Comparison of ENCODE assay signal across 19 mouse cellular contexts in genomic region chrX:114324285-114324684, GRCm38 (mm10).
DNase-seq lines count a peak whose midpoint lies in the region; TF ChIP-seq lines count a peak whose summit lies in the region.
"Had no signal": no experiment of that assay in that cellular context is flagged by ENCODE, and none has a peak within 500 bp of the region (broad histone marks: within the 10 kb centered on the region; RNA-seq: fewer than 3 reads in every experiment).

No protein-coding gene starts in this region.

- H3K9ac ChIP-seq in heart, adult 2 months (ENCODE audit: low read depth, low read length): no peak overlapping the region
- H3K9ac ChIP-seq in MEL (ENCODE audit: control insufficient read depth, low read depth, low read length, poor library complexity, severe bottlenecking): no peak overlapping the region
- H3K9ac ChIP-seq: hindbrain, embryonic 15.5 days; kidney, embryonic 15.5 days; limb, embryonic 13.5 days; liver, embryonic 13.5 days; lung, embryonic 15.5 days had no signal

- no peaks in the 10 kb centered on the region for H3K4me1 ChIP-seq in heart, adult 2 months (ENCODE audit: control insufficient read depth, insufficient read depth, low read length)
- no peaks in the 10 kb centered on the region for H3K4me1 ChIP-seq in MEL (ENCODE audit: control insufficient read depth in 1 of 2, insufficient read depth in 2 of 2, low read length in 2 of 2)
- H3K4me1 ChIP-seq: hindbrain, embryonic 15.5 days; kidney, embryonic 15.5 days; limb, embryonic 13.5 days; liver, embryonic 13.5 days; lung, embryonic 15.5 days; megakaryocyte, embryonic 14.5 days had no signal

- peak; percentile 74 for TF ChIP-seq RAD21 in MEL (IDR thresholded peaks at IDR 0.05; ENCODE audit: low read depth, low read length)

- no peak overlapping the region for H3K4me3 ChIP-seq in heart, adult 2 months
- no peak overlapping the region for H3K4me3 ChIP-seq in MEL (ENCODE audit: control insufficient read depth in 1 of 2, insufficient read depth in 1 of 2, low read depth in 2 of 2, low read length in 2 of 2)
- H3K4me3 ChIP-seq: hindbrain, embryonic 15.5 days; kidney, embryonic 15.5 days; limb, embryonic 13.5 days; liver, embryonic 13.5 days; lung, embryonic 15.5 days; megakaryocyte, embryonic 14.5 days had no signal

- H3K9me3 ChIP-seq in MEL (replicated peaks; ENCODE audit: insufficient read depth, low read length): no peaks in the 10 kb centered on the region
- H3K9me3 ChIP-seq: hindbrain, embryonic 15.5 days; kidney, embryonic 15.5 days; limb, embryonic 13.5 days; liver, embryonic 13.5 days; lung, embryonic 15.5 days; megakaryocyte, embryonic 14.5 days had no signal

- TF ChIP-seq POLR2A in heart, adult 2 months (IDR thresholded peaks at IDR 0.05; ENCODE audit: insufficient read depth, low read depth, low read length): no peak
- TF ChIP-seq POLR2A in MEL (IDR thresholded peaks at IDR 0.05; ENCODE audit: control insufficient read depth in 1 of 2, insufficient read depth in 1 of 2, low read depth in 1 of 2, low read length in 2 of 2, poor library complexity in 1 of 2): no peak

- no peaks in the 10 kb centered on the region for H3K27me3 ChIP-seq in heart, adult 2 months (ENCODE audit: control insufficient read depth, insufficient read depth, low read length)
- H3K27me3 ChIP-seq in MEL (ENCODE audit: control insufficient read depth in 1 of 2, insufficient read depth in 2 of 2, low read length in 2 of 2): no peaks in the 10 kb centered on the region
- H3K27me3 ChIP-seq: hindbrain, embryonic 15.5 days; kidney, embryonic 15.5 days; limb, embryonic 13.5 days; liver, embryonic 13.5 days; lung, embryonic 15.5 days; megakaryocyte, embryonic 14.5 days had no signal

- H3K36me3 ChIP-seq in heart, adult 2 months (ENCODE audit: control insufficient read depth, insufficient read depth, low read length): no peaks in the 10 kb centered on the region
- no peaks in the 10 kb centered on the region for H3K36me3 ChIP-seq in MEL (ENCODE audit: control insufficient read depth in 1 of 2, insufficient read depth in 2 of 2, low read length in 2 of 2)
- H3K36me3 ChIP-seq: hindbrain, embryonic 15.5 days; kidney, embryonic 15.5 days; limb, embryonic 13.5 days; liver, embryonic 13.5 days; lung, embryonic 15.5 days had no signal

- no peak overlapping the region for H3K27ac ChIP-seq in heart, adult 2 months
- no peak overlapping the region for H3K27ac ChIP-seq in MEL (ENCODE audit: control insufficient read depth, low read depth, low read length)
- H3K27ac ChIP-seq: hindbrain, embryonic 15.5 days; kidney, embryonic 15.5 days; limb, embryonic 13.5 days; liver, embryonic 13.5 days; lung, embryonic 15.5 days had no signal

- peak; percentile 36 for TF ChIP-seq CTCF in heart, adult 2 months (IDR thresholded peaks at IDR 0.05)
- peak in 1 of 3 experiments; percentile 56; a peak in 2 of 6 replicates for TF ChIP-seq CTCF in MEL (IDR thresholded peaks at IDR 0.05 in 2 of 3, conservative IDR thresholded peaks at IDR 0.05 in 1 of 3; ENCODE audit: control insufficient read depth in 1 of 3, insufficient read depth in 1 of 3, low read depth in 2 of 3, low read length in 3 of 3, poor library complexity in 1 of 3, severe bottlenecking in 1 of 3)

- WGBS in heart, adult 2 months: 23% methylated on average over 1 of the region's 1 CpGs

- intact Hi-C loops in heart, adult 2 months (cut with DNase I): no loop called here
- intact Hi-C loops in heart, postnatal 36 days (cut with DNase I): loop anchor here (2.0 kb wide), 1 partner anchor 235 kb away; no protein-coding TSS in a partner anchor
- intact Hi-C loops in left cerebral cortex, postnatal 4 days (cut with DNase I): loop anchor here (10.0 kb wide), 1 partner anchor 231 kb away; no protein-coding TSS in a partner anchor

- no peaks in the 10 kb centered on the region for H3K79me2 ChIP-seq in heart, adult 2 months (replicated peaks; ENCODE audit: control insufficient read depth, insufficient read depth, low read length)
- H3K79me2 ChIP-seq in MEL (ENCODE audit: control insufficient read depth, insufficient read depth, low read length, poor library complexity): no peaks in the 10 kb centered on the region

- TF ChIP-seq EP300 in heart, adult 2 months (IDR thresholded peaks at IDR 0.05; ENCODE audit: insufficient read depth, low read depth, low read length): no peak
- no peak for TF ChIP-seq EP300 in MEL (IDR thresholded peaks at IDR 0.05; ENCODE audit: low read depth in 1 of 2, low read length in 2 of 2)

- no peak for DNase-seq in heart, adult 2 months
- no peak for DNase-seq in heart, postnatal 36 days
- peak; percentile 0 for DNase-seq in left cerebral cortex, adult 11 months (ENCODE audit: low spot score)
- DNase-seq in left cerebral cortex, postnatal 4 days: no peak
- DNase-seq in 416B (ENCODE audit: low read depth): peak; percentile 37
- DNase-seq in MEL (ENCODE audit: low read depth, low spot score): peak; percentile 30
- no peak for DNase-seq in Muller cell, postnatal 12 days (ENCODE audit: inconsistent ontology term)
- DNase-seq: adrenal gland, postnatal 36 days; cerebellum, adult 18-20 months; cerebellum, postnatal 14 days; gastrocnemius, postnatal 36 days; kidney, adult 11 months; liver, embryonic 13.5 days; lung, postnatal 36 days had no signal

TF ChIP-seq in MEL, 35 proteins besides CTCF, POLR2A, EP300 and RAD21:
- TF ChIP-seq ZKSCAN1 (IDR thresholded peaks at IDR 0.05; ENCODE audit: low read depth, low read length): no peak
- TF ChIP-seq ZNF384 (IDR thresholded peaks at IDR 0.05; ENCODE audit: low read depth, low read length): no peak
- TF ChIP-seq ZC3H11A (IDR thresholded peaks at IDR 0.05; ENCODE audit: low read depth, low read length): peak; percentile 63
- peak; percentile 81 for TF ChIP-seq SMC3 (IDR thresholded peaks at IDR 0.05; ENCODE audit: low read depth, low read length)

Comparison
In these comparisons a context has a peak if more than half of its experiments do, and no peak if none do; other contexts are left out.
1. DNase-seq: peak in left cerebral cortex, adult 11 months (single experiment), 416B (single experiment) and MEL (single experiment); none in heart, adult 2 months (0 of 2), heart, postnatal 36 days (0 of 2), left cerebral cortex, postnatal 4 days (single experiment) and Muller cell, postnatal 12 days (single experiment).